Mouse (Mus musculus) kidney, adult 2 months (tissue): ENCODE results near the gene Cage1.

Source experiments
- CTCF ChIP-seq: fragments of 200-500 bp; conservative IDR thresholded peaks from 2 replicates; pipeline ENCODE4 v1.5.1; 2011; ENCODE audit warnings: low read depth, mild to moderate bottlenecking, control low read depth, low read length, moderate library complexity, mixed read lengths; ENCODE audit not compliant: insufficient read depth, insufficient read length
- POLR2A ChIP-seq: fragments of 200-500 bp; IDR thresholded peaks from one replicate; pipeline ENCODE4 v1.6.1; 2011; ENCODE audit warnings: low read depth, low read length, control low read depth

DNA sequence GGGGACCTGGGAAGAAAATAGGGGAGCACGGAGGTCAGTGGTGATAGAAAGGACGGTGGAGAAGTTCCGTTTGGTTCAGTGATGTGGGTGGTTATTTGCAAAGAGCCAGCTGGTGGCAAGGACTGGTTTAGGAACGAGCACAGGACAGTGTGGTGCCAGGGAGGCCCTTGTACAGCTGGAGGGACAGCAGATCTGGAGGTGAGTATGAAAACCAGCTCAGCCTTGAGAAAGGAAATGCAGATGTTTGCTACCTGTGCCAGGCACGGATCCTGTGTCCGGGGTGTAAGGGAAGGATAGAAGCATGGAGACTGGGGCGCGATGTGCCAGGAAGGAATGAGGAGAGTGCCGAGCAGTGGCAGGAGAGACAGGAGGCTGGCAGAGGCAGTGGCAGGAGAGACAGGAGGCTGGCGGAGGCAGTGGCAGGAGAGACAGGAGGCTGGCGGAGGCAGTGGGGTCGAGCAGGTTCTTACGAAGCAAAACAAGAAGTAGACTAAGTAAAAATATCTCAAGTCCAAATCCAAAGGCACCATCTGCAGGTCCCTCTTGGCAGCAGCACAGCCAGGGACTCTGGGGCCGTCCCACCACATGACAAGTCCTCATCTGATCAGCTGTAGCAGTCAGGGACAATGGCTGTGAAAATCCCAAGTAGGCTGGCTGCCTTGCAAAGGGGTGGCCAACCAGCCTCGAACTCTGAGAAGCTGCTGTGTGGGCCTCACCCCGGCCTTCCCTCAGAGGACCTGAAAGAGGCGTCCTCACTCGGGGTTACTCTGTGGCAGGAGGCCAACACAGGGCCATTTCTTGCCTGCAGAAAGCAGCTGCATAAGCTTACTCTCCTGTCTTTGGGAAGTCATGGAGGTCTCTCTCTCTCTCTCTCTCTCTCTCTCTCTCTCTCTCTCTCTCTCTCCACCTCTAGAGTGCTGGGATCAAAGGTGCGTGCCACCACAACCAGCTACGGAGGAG is 72.5 kb downstream of the Cage1 start:
- TF ChIP-seq CTCF (no peak), POLR2A (no peak)
